Mouse (Mus musculus) lung, postnatal 0 days (tissue): ENCODE measurements at regions not wholly inside any gene's neighbourhood (a gene's known extent, or its start where the extent isn't known, plus 50 kb on each side); places are given as distances from the start of the nearest gene placed in this dataset.

Experiments used
- CTCF ChIP-seq: IDR thresholded peaks from 2 replicates; pipeline ENCODE4 v1.5.1; 2016; ENCODE audit warnings: antibody characterized with exemption, mild to moderate bottlenecking
- EP300 ChIP-seq: IDR thresholded peaks from 2 replicates; pipeline ENCODE4 v1.6.1; 2016; ENCODE audit warnings: antibody characterized with exemption, mild to moderate bottlenecking, control low read depth

DNA sequence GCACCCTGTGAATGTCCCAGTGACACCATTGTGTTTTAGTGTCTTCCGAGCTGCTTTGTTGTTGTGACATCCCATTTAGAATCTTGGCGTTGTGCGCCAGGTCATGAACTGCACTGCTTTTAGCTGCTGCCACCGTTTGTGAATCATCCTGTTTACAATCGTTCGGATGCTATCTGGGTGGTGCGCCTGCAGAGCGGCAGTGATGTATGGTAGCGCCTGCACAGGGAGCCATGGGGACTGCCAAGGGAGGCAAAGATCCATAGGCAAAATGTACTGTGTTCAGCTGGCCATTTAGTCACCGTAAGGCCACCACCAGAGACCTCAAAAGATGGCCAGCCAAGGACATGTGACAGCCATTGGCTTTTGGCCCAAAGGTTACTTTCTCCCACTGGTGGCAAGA lies 93.3 kb downstream of the Gm4791 start:
- TF ChIP-seq CTCF (no peak), EP300 (no peak)
